Comparison of ENCODE assay signal across 14 mouse cellular contexts in the genomic region with DNA sequence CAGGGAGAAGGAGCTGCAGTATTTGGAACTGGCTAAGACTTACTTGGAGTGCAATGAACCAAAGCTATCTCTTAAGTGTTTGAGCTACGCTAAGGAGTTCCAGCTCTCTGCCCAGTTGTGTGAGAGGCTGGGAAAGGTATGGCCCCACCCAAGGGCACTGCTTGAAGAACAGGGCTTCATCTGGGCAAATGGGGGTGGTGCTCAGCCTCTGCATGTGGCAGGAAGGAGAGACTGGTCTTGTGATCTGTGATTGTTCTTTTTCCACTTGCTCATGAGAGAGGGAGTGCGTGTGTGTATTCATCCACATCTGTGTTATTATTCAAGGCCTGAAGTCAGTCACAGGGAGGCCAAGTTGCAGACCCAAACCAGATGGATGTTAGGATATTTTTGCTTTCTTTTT. TPM values are rescaled to one million over a fixed set of nuclear protein-coding genes. Genes with fewer than 3 reads are reported as not detected.
A peak's percentile ranks its signal among the peaks of the same experiment; 100 is the strongest.
DNase-seq lines count a peak whose midpoint lies in the region; ATAC-seq lines count a peak whose summit lies in the region.
"Had no signal": no experiment of that assay in that cellular context is flagged by ENCODE, and none has a peak within 500 bp of the region (broad histone marks: within the 10 kb centered on the region; RNA-seq: fewer than 3 reads in every experiment).

No protein-coding gene starts in this region.

- H3K9me3 ChIP-seq in embryonic facial prominence, embryonic 14.5 days (ENCODE audit: control insufficient read depth, low read length): no peaks in the 10 kb centered on the region
- no peaks in the 10 kb centered on the region for H3K9me3 ChIP-seq in liver, embryonic 11.5 days (ENCODE audit: control insufficient read depth, low read length)
- H3K9me3 ChIP-seq: hindbrain, embryonic 12.5 days; liver, embryonic 12.5 days; neural tube, embryonic 12.5 days had no signal

- DNase-seq in lung, adult 18-20 months: peak; percentile 25 to 44
- DNase-seq in lung, postnatal 14 days: no peak
- peak; percentile 62 for DNase-seq in embryonic facial prominence, embryonic 14.5 days (ENCODE audit: low spot score)
- peak; percentile 26 for DNase-seq in kidney, adult 9 months
- DNase-seq in lung, postnatal 36 days: peak; percentile 46
- DNase-seq in liver, embryonic 11.5 days (ENCODE audit: low spot score): no peak
- DNase-seq: embryo, embryonic 11 days; thymus, postnatal 14 days had no signal

- no peak overlapping the region for H3K27ac ChIP-seq in embryonic facial prominence, embryonic 14.5 days (replicated peaks; ENCODE audit: low read depth, low read length)
- no peak overlapping the region for H3K27ac ChIP-seq in liver, embryonic 11.5 days (ENCODE audit: low read depth, low read length)
- H3K27ac ChIP-seq: hindbrain, embryonic 12.5 days; liver, embryonic 12.5 days; neural tube, embryonic 12.5 days had no signal

- H3K36me3 ChIP-seq in embryonic facial prominence, embryonic 14.5 days (ENCODE audit: control insufficient read depth, insufficient read depth, low read length): no peaks in the 10 kb centered on the region
- no peaks in the 10 kb centered on the region for H3K36me3 ChIP-seq in liver, embryonic 11.5 days (ENCODE audit: control insufficient read depth, insufficient read depth, low read length)
- H3K36me3 ChIP-seq: hindbrain, embryonic 12.5 days; liver, embryonic 12.5 days; neural tube, embryonic 12.5 days had no signal

- no peaks in the 10 kb centered on the region for H3K27me3 ChIP-seq in embryonic facial prominence, embryonic 14.5 days (replicated peaks; ENCODE audit: control insufficient read depth, insufficient read depth, low read length)
- H3K27me3 ChIP-seq in liver, embryonic 11.5 days (replicated peaks; ENCODE audit: control insufficient read depth, insufficient read depth, low read length): no peaks in the 10 kb centered on the region
- H3K27me3 ChIP-seq: hindbrain, embryonic 12.5 days; liver, embryonic 12.5 days; neural tube, embryonic 12.5 days had no signal

- no peak overlapping the region for H3K9ac ChIP-seq in embryonic facial prominence, embryonic 14.5 days (ENCODE audit: low read depth, low read length)
- no peak overlapping the region for H3K9ac ChIP-seq in liver, embryonic 11.5 days (ENCODE audit: low read depth, low read length)
- H3K9ac ChIP-seq: hindbrain, embryonic 12.5 days; liver, embryonic 12.5 days; neural tube, embryonic 12.5 days had no signal

- no peak overlapping the region for H3K4me3 ChIP-seq in embryonic facial prominence, embryonic 14.5 days (ENCODE audit: low read depth, low read length)
- H3K4me3 ChIP-seq in liver, embryonic 11.5 days (ENCODE audit: low read depth, low read length): no peak overlapping the region
- H3K4me3 ChIP-seq: hindbrain, embryonic 12.5 days; liver, embryonic 12.5 days; neural tube, embryonic 12.5 days had no signal

- no peak for ATAC-seq in embryonic facial prominence, embryonic 14.5 days (ENCODE audit: low read depth)
- ATAC-seq in megakaryocyte-erythroid progenitor cell, adult 5-6 weeks (replicated peaks; ENCODE audit: low FRiP score, low TSS enrichment, poor library complexity, severe bottlenecking): no peak
- no peak for ATAC-seq in liver, embryonic 11.5 days (replicated peaks; ENCODE audit: low FRiP score)
- ATAC-seq: liver, embryonic 12.5 days had no signal

- peaks cover 9% of the 10 kb centered on the region; the same call in 1 of the 2 replicates for H3K4me1 ChIP-seq in embryonic facial prominence, embryonic 14.5 days (ENCODE audit: control insufficient read depth, insufficient read depth, low read length)
- H3K4me1 ChIP-seq in liver, embryonic 11.5 days (replicated peaks; ENCODE audit: control insufficient read depth, insufficient read depth, low read length): no peaks in the 10 kb centered on the region
- H3K4me1 ChIP-seq: liver, embryonic 12.5 days had no signal

- no peak overlapping the region for H3K4me2 ChIP-seq in embryonic facial prominence, embryonic 14.5 days (ENCODE audit: low read depth, low read length)
- H3K4me2 ChIP-seq in liver, embryonic 11.5 days: no peak overlapping the region
- H3K4me2 ChIP-seq: hindbrain, embryonic 12.5 days; liver, embryonic 12.5 days; neural tube, embryonic 12.5 days had no signal

- WGBS in embryonic facial prominence, embryonic 14.5 days: 59% methylated on average over 2 of the region's 2 CpGs
- WGBS in liver, embryonic 11.5 days: 77% methylated on average over 2 of the region's 2 CpGs

RNA-seq across cellular contexts. Expression of gene Dclk3, which starts 52.3 kb away (rescaled TPM):
- 2.4 TPM in 2 replicates for polyA plus RNA-seq in embryonic facial prominence, embryonic 14.5 days (2014; fragmentation: Nextera tagmentation; extraction: Ambion mirVana)
- total RNA-seq in megakaryocyte-erythroid progenitor cell, adult 5-6 weeks (2014; fragmentation: Nextera tagmentation): not detected in 2 replicates
- total RNA-seq in megakaryocyte-erythroid progenitor cell, adult 5-6 weeks (2017): not detected in 2 replicates
- polyA plus RNA-seq in liver, embryonic 11.5 days (2014; fragmentation: Nextera tagmentation; extraction: Ambion mirVana): 0.07 and 0.19 TPM in 2 replicates
- total RNA-seq: granulocyte monocyte progenitor cell, adult 5-6 weeks; megakaryocyte, adult 5-6 weeks had no signal

Comparison
In these comparisons a context has a peak if more than half of its experiments do, and no peak if none do; other contexts are left out.
1. DNase-seq: peak in lung, adult 18-20 months (2 of 2), embryonic facial prominence, embryonic 14.5 days (single experiment), kidney, adult 9 months (single experiment) and lung, postnatal 36 days (single experiment); none in lung, postnatal 14 days (single experiment) and liver, embryonic 11.5 days (single experiment).